Mouse (Mus musculus) lung, embryonic 14.5 days (tissue): ENCODE measurements at regions not wholly inside any gene's neighbourhood (a gene's known extent, or its start where the extent isn't known, plus 50 kb on each side); places are given as distances from the start of the nearest gene placed in this dataset.

Source experiments
- ATAC-seq: fragments of 200-750 bp; cut with Nextera tagmentation; 2 replicates; pipeline ENCODE4 v1.8.0; 2017; ENCODE audit warnings: mild to moderate bottlenecking, moderate TSS enrichment, moderate library complexity; ENCODE audit not compliant: insufficient read depth
- DNase-seq: peaks from one replicate; pipeline ENCODE4 v3.0.0-alpha.2; 2015
- H3K27ac ChIP-seq: fragments of 300-500 bp; sonication (generic); 2 replicates; pipeline ENCODE4 v1.5.1; 2014; ENCODE audit warnings: low read depth, mild to moderate bottlenecking, moderate library complexity
- H3K27me3 ChIP-seq: fragments of 300-500 bp; sonication (generic); 2 replicates; pipeline ENCODE4 v1.6.1; 2014; ENCODE audit warnings: low read length, control low read depth; ENCODE audit not compliant: insufficient read depth
- H3K36me3 ChIP-seq: fragments of 300-500 bp; sonication (generic); 2 replicates; pipeline ENCODE4 v1.6.1; 2014; ENCODE audit warnings: control low read depth; ENCODE audit not compliant: insufficient read depth
- H3K4me1 ChIP-seq: fragments of 300-500 bp; sonication (generic); 2 replicates; pipeline ENCODE4 v1.6.1; 2014; ENCODE audit warnings: antibody characterized with exemption, control low read depth; ENCODE audit not compliant: insufficient read depth
- H3K4me2 ChIP-seq: fragments of 300-500 bp; sonication (generic); 2 replicates; pipeline ENCODE4 v1.6.1; 2014; ENCODE audit warnings: mild to moderate bottlenecking
- H3K4me3 ChIP-seq: fragments of 300-500 bp; sonication (generic); 2 replicates; pipeline ENCODE4 v1.5.1; 2014; ENCODE audit warnings: low read depth, low read length
- H3K9ac ChIP-seq: fragments of 300-500 bp; sonication (generic); 2 replicates; pipeline ENCODE4 v1.6.1; 2014
- H3K9me3 ChIP-seq: fragments of 300-500 bp; sonication (generic); 2 replicates; pipeline ENCODE4 v1.6.1; 2016; ENCODE audit warnings: low read depth, low read length, control low read depth
- CTCF ChIP-seq: IDR thresholded peaks from 2 replicates; pipeline ENCODE4 v1.5.1; 2016; ENCODE audit warnings: antibody characterized with exemption, low read depth
- WGBS: fragments of 180-500 bp; shearing (Covaris S2); extraction: QIAGEN DNeasy Blood & Tissue Kit; methylation state at CpG from one replicate; pipeline ENCODE4 v1.1.7; 2014; 5-methylcytosine and 5-hydroxymethylcytosine counted together

- 47% methylated on average over 8 of the region's 8 CpGs for WGBS
- TF ChIP-seq CTCF = no peak
- H3K4me1 ChIP-seq = no peaks in the 10 kb centered on the region
These were observed 251.4 kb upstream of the Prdm1 start for GRCm38 (mm10) chr10:44779568-44780207.

DNA sequence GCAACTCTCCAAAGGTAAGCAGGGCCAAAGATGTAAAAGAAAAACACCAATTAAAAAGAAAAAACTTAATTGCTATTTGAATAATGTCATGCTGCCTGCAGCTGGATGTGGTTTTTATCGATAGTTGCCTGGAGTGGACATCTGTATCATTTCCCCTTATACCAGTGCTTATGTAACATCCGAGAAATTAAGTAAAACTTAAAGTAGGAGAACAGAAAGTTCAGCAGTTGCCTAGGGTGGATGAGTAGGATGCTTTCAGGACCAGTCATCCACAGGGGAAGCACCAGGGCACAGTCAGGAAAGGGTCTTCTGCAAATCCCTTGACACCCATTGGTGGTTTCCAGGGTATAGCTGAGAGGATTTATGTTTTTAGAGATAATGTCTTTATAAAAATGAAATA is 248.9 kb upstream of the Prdm1 start:
- 82% methylated on average over 2 of the region's 2 CpGs for WGBS
- H3K4me1 ChIP-seq = no peaks in the 10 kb centered on the region
- ATAC-seq (no peak), DNase-seq (no peak)
- TF ChIP-seq CTCF = no peak
- H3K36me3 ChIP-seq = no peaks in the 10 kb centered on the region
- H3K4me2 ChIP-seq = no peak overlapping the region
- no peak overlapping the region for H3K9ac ChIP-seq
- no peak overlapping the region for H3K4me3 ChIP-seq
- H3K27me3 ChIP-seq = no peaks in the 10 kb centered on the region
- no peak overlapping the region for H3K27ac ChIP-seq
- H3K9me3 ChIP-seq = no peaks in the 10 kb centered on the region

More at GRCm38 (mm10) chr10:44779568-44780207, 251.4 kb upstream of the Prdm1 start:
- DNase-seq (peak; percentile 63), ATAC-seq (no peak)
- no peaks in the 10 kb centered on the region for H3K36me3 ChIP-seq
- H3K9me3 ChIP-seq = no peaks in the 10 kb centered on the region
- H3K27ac ChIP-seq = no peak overlapping the region
- no peak overlapping the region for H3K4me2 ChIP-seq
- no peaks in the 10 kb centered on the region for H3K27me3 ChIP-seq
- no peak overlapping the region for H3K4me3 ChIP-seq
- no peak overlapping the region for H3K9ac ChIP-seq

DNA sequence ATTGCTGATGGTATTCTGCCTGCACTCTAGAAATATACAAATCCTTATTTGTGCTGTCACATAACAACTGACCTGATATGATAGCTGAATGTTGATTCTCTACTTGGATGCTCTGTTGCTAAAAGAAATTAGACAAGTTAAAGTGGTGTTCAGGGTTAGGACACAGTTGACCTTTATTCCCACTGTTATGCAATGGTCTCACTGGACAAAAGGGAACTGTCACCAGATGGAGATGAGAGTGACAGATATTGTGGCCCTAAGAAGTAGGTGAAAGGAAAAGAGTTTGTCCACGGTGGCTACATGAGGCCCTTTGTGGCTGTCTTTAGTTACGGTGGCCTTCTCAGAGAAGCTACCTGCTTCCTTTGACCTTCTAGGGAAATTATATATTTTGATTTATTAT is 247.9 kb upstream of the Prdm1 start:
- no peak for ATAC-seq
- Histone ChIP-seq H3K27me3 (no peaks in the 10 kb centered on the region), H3K27ac (no peak overlapping the region), H3K4me2 (no peak overlapping the region), H3K4me1 (no peaks in the 10 kb centered on the region), H3K9ac (no peak overlapping the region), H3K9me3 (no peaks in the 10 kb centered on the region), H3K36me3 (no peaks in the 10 kb centered on the region), H3K4me3 (no peak overlapping the region)
- DNase-seq = no peak
- 61% methylated on average over 2 of the region's 2 CpGs for WGBS
- TF ChIP-seq CTCF = no peak

- no peak overlapping the region for H3K4me2 ChIP-seq
- no peaks in the 10 kb centered on the region for H3K9me3 ChIP-seq
- H3K4me1 ChIP-seq = no peaks in the 10 kb centered on the region
- DNase-seq = peak; percentile 73
- no peaks in the 10 kb centered on the region for H3K27me3 ChIP-seq
- no peak overlapping the region for H3K9ac ChIP-seq
- no peak overlapping the region for H3K4me3 ChIP-seq
- peak; percentile 71 for ATAC-seq
- H3K27ac ChIP-seq = no peak overlapping the region
- 34% methylated on average over 3 of the region's 3 CpGs for WGBS
- TF ChIP-seq CTCF = no peak
- no peaks in the 10 kb centered on the region for H3K36me3 ChIP-seq
These were observed 237.2 kb upstream of the Prdm1 start for GRCm38 (mm10) chr10:44765527-44765926.

DNA sequence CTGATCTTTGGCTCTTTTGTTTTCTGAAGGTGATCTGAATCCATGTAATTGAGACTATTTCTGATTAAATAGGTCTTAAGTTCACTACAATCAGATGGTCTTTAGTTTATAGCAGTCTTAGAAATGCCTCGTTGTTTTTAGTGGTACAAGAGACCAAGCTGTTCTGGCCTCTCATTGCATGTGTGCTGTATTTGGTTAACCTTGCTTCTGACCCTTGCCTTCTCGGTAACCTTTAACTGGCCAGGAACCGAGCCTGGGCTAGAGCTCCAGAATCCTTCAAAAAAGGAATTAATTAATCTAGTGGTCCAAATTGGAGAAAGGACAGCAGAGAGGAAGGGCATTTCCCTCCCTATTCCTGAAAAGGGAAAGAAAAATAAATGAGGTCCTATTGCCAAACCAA is 234.8 kb upstream of the Prdm1 start:
- no peak for TF ChIP-seq CTCF
- Histone ChIP-seq H3K9me3 (no peaks in the 10 kb centered on the region), H3K4me1 (no peaks in the 10 kb centered on the region), H3K27ac (no peak overlapping the region), H3K4me3 (no peak overlapping the region), H3K27me3 (no peaks in the 10 kb centered on the region), H3K9ac (no peak overlapping the region), H3K4me2 (no peak overlapping the region), H3K36me3 (no peaks in the 10 kb centered on the region)
- DNase-seq (no peak), ATAC-seq (no peak)
- WGBS = 11% methylated on average over 3 of the region's 3 CpGs

DNA sequence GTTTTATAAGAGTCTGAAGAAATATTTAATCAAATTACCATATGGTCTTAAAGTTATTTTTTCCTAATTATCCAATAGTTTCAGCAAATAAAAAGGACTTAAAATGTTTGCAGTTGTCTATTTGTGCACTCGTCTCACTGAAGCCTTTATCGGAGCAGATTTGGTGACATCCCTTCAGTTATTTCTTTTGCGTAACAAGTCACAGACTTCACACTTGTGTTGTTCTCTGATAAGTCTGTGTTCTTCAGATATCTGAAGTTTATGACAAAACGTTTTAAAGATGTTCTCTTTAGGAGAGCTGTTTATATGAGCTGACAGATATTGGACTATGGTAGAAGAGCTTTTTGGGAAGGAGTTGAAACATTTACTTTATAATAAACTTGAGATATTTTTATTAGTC is 233.8 kb upstream of the Prdm1 start:
- ATAC-seq (no peak), DNase-seq (no peak)
- Histone ChIP-seq H3K4me2 (no peak overlapping the region), H3K27me3 (no peaks in the 10 kb centered on the region), H3K9me3 (no peaks in the 10 kb centered on the region), H3K4me1 (no peaks in the 10 kb centered on the region), H3K9ac (no peak overlapping the region), H3K27ac (no peak overlapping the region), H3K4me3 (no peak overlapping the region), H3K36me3 (no peaks in the 10 kb centered on the region)
- 51% methylated on average over 4 of the region's 4 CpGs for WGBS
- no peak for TF ChIP-seq CTCF

DNA sequence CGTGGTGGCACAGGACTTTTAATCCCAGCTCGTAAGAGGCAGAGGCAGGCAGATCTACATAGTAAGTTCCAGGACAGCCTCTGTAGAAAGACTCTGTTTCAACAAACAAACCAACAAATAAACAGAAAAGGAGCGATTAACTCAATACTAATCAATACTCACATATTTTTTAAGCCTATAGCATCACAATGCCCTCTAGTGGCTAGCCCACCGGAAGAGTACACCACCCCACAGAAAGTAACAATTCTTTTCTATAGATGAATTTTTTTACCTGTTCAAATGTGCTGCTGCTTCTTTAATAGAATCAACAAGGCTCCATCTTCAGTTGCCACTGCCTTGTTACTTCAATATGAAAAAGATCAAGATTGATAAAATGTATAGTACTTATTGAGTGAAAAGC is 233.0 kb upstream of the Prdm1 start:
- TF ChIP-seq CTCF = peak; percentile 20; the same call in 1 of the 2 replicates
- ATAC-seq (no peak), DNase-seq (no peak)
- 71% methylated on average over 4 of the region's 4 CpGs for WGBS
- Histone ChIP-seq H3K4me2 (no peak overlapping the region), H3K4me3 (no peak overlapping the region), H3K27ac (no peak overlapping the region), H3K27me3 (no peaks in the 10 kb centered on the region), H3K4me1 (no peaks in the 10 kb centered on the region), H3K9me3 (no peaks in the 10 kb centered on the region), H3K9ac (no peak overlapping the region), H3K36me3 (no peaks in the 10 kb centered on the region)
